Mouse (Mus musculus) 416B (cell line): ENCODE measurements at regions not wholly inside any gene's neighbourhood (a gene's known extent, or its start where the extent isn't known, plus 50 kb on each side); places are given as distances from the start of the nearest gene placed in this dataset.
"Not testable (repeated sequence)": the region's sequence is repeated elsewhere in the genome, so short reads cannot be mapped to it uniquely, and the experiment has no call there.

Experiments used
- DNase-seq: peaks from one replicate; pipeline ENCODE4 v3.0.0; 2011; ENCODE audit warnings: low read depth

- DNase-seq = no peak
These were observed 306.7 kb upstream of the Ncam2 start for GRCm38 (mm10) chr16:80893761-80894160.

DNA sequence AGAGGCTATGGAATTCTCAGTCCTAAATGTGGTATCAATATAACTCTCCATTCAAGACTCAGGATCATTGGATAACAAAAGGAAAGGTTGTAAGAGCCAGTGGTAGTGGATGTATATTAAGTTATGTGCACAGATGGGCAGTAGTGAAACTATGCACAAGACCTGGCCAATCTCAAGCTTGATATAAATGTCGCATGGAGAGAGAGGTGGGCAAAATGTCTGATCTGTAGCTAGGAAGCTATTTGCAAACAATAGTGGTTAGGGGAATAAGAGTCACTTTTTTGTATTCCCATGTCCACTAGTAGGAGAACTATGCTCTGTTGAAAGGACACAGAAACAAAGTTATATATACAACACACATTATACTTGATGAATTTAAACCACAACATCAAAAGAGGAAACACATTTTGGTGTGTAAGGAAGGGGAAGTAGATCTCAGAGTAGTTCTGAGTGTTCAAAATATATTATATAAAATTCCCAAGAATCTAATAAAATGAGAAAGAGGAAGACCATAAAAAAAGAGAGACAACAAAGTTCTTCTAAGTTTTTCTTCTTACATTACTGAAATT, 279.7 kb upstream of the Ncam2 start:
- DNase-seq = no peak

DNA sequence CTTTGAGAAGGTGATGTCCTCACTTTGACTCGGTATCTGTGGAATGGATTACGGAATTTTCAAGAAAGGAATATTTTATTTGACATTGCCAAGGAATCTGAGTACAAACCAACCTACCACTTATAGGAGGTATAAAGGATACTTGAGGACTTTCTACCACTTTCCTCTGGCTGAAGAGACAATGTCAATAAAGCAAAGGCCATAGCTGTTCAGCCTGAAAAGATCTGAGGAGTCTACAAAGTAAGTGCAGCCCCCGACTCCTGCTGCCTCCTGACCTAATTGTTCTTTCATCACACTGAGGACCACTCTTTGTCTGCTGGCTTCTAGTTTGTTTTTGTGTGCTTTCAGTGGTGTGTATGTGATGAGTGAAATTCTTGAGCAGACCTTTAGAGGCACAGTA, 269.5 kb upstream of the Ncam2 start:
- DNase-seq = no peak

DNA sequence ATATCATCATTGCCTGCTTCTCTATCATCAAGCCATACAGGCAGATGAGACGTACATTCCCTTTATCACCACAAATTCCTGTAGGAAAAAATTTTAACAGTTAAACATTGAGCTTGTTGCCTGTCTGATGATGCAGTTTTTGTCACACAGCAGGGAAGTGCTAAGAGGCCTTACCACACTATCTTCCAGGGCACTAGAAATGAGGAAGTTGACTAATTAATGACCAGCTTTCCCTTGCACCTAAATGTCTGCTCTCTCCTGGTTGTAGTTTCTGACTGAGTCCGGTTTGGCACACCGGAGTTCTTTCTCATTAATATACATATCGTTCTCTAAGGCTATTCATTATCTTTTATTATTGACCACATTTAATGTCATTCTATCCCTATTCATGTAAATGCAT, 269.0 kb upstream of the Ncam2 start:
- no peak for DNase-seq

GRCm38 (mm10) chr16:80935741-80936140, 264.8 kb upstream of the Ncam2 start:
- DNase-seq = no peak

- DNase-seq = no peak
These were observed 238.4 kb upstream of the Ncam2 start for GRCm38 (mm10) chr16:80962141-80962540.

DNA sequence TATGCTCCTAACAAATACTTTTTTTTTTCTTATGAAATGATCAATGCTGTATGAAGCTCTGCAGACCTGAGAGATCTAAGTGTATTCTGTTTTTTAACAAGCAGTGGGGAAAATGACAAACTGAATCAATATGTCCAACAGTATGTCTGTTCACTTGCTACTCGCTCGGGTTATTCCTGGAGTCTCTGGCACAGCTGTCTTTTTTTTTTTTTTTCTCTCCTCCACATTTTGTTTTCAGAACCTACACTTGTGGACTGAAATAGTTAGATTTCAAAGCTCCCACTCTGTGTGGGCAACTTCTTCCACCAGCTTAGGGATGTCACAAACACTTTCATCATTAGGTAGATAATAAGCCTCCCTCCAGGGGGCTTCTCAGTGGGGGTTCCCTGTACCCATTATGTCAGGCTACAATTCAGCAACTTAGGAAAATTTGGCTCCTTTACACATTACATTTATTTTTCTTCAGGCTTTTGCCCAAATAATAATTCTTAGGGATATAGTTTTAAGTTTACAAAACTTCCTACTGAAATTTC, 218.9 kb upstream of the Ncam2 start:
- no peak for DNase-seq

- DNase-seq = no peak
These were observed 212.7 kb upstream of the Ncam2 start for GRCm38 (mm10) chr16:80987816-80988215.

DNA sequence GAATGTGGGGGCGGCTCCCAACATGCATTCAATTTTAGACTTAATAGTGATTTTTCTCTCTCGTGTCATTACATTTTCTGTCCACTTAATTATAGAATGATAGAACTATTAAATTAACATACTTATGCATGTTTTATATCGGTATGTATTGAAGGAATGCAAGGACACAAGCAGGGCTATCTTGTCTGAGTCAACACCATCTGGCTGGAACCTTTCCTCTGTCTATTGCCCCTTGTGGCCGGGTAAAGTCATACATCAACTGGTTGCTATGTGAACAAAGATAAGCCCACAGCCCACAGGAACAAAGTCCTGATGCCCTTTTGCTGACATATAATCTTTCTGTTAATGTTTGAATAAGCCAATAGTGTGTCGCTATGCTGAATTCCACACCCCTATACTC, 163.7 kb upstream of the Ncam2 start:
- DNase-seq = not testable (repeated sequence)

GRCm38 (mm10) chr16:81041262-81041661, 159.2 kb upstream of the Ncam2 start:
- DNase-seq = no peak

DNA sequence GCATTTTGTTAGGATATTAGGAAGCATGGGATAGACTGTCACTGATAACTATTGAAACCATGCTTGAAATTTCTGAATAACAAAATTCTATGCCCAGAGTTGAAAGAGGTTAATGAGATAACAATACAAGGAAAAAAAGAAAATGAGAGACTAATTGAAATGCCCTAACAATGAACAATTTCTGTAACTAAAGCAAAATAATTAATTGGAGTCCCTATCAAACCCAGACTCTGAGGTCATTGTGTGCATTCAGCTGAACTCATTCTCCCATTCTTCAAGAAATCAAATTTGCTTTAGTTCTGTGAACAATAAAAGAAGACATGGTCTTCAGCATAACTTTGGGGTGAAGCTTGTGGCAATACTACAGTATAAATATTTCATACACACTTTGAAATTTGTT, 154.8 kb upstream of the Ncam2 start:
- DNase-seq = no peak

DNA sequence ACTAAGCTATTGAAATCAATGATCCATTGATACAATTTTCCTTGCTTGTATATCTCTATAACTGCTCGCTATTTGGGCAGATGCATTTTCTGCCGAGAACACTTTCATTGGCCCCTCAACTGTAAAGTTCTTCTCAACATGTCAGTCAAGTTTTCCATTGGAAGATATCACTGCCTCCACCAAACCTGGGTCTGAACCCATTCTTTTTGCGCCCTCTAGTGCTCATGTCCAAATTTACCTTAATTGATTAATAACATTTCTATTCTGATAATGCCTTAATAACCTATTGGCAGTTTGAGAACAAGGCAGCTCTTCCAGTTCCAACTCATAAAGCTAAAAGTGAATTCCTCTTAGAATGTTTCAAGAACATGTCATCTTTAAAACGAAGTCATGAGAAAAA, 132.2 kb upstream of the Ncam2 start:
- peak; percentile 18 for DNase-seq
